Mouse (Mus musculus): ENCODE measurements around the gene Borcs7. TPM values are rescaled to one million over a fixed set of nuclear protein-coding genes. Genes with fewer than 3 reads are reported as not detected.
"Not testable (repeated sequence)": the region's sequence is repeated elsewhere in the genome, so short reads cannot be mapped to it uniquely, and the experiment has no call there.

Borcs7 gene
- total RNA-seq, 2 experiments from 2014 or later: 13.2 to 13.9 TPM

DNA sequence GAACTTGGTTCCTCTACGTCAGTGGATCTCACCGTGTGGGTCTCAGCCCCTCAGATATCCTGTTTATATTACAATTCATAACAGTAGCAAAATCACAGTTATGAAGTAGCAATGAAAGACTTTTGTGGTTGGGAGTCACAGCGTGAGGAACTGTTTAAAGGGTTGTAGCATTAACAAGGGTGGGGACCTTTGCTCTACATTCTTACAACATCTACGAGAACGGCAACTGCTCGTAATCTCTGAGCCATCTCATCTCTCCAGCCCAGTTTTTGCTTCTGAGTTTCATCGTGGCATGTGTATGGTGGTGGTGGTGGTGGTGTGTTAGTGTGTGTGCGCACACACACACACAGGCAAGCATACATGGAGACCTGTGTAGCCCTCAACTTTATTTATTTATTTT lies 24.5 kb downstream of the Borcs7 start:
- no peak for DNase-seq

DNA sequence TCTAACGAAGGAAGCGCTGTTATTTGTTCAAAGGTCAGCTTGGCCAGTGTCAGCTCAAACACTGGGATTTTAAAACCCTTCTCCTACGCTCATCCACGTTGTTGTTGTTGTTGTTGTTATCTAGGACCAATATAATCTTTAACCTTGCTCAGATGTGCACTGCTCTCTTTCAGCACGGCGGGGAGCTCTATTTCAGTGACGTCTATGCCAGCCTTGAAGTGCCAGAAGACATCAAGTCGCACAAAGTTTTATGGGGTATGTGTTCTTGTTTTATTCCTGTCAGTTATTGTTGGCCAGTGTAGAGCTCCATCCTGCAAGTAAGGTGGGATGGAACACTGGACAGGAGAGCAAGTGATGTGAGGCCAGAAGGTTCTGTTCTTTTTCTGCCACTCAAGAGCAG lies 25.3 kb downstream of the Borcs7 start:
- DNase-seq: peak; percentile 49

DNA sequence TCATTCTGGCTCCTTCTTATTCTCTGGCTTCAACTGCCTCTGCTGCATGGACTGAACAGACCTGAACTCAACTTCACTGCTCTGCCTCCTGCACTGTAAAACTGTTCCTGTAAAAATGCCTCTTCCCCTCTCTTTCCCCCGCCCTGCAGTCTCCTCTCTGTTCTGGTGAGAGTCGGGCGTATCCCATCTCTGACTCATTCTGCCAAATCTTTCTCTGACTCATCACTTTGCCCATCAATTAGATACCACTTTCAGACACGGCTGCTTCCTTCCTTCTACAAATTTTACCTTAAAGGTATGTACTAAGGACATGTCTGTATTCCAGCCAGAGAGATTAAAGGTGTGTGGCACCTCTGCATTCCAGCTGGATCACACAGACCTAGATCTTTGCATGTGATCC lies 28.4 kb downstream of the Borcs7 start:
- DNase-seq: no peak

DNA sequence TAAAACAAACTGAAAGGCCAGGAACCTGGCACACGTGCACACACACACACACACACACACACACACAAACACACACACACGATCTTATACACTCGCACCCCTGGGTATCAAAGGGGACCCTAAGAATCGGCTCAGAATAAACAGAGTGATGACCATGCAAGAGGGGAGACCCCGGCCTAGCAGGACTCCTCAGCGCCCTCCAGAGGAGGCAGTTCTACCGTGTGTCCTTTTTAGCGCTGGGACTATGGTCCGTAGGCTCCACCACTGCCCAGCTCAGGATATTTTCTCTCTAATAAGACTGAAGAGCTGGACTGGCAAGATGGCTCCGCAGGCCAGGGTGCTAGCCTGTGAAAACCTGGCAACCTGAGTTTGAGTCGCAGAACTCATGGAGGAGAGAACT lies 34.7 kb downstream of the Borcs7 start:
- DNase-seq: no peak

DNA sequence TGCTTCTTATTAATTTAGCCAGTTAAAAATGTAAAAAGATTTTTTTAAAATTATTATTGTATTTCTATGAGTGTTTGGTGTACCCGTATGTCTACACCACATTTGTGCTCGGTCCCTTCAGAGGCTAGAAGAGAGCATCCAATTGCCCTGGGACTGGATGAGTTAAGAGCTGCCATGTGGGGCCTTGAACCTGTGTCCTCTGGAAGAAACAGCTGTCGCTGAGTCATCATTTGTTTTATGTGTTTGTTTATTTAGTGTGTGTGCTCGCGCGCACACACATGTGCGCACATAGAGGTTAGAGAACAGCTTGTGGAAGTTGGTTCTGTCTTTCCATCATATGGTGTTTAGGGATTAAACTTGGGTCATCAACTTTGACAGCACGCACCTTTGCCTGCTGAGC lies 36.4 kb downstream of the Borcs7 start:
- DNase-seq: no peak

DNA sequence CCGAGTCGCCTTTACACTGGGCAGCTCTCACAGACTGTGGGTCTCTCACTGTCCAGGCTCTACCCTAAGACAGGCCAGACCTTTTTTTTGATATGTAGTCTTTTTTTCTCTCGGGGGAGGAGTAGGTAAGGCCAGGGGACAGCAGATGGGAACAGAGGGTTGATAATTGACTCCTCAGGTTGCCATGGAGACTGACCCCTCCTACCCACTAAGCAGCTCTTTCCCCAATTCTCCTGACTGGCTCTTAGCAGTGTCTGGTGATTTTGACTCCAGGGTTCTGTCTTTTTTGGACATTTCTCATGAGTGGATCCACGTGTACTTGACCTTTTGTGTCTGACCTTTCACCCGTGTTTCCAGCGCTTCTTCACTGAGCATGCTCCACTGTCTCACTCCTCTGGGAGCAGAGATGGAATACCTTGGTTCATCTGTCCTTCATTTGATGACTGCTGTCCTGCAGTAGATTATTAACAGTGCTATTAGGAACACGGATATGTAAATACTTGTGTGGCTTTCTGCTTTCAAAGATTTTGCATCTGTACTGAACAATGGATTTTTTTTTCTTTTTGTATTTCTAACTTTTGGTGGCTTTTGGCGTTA lies 37.5 kb downstream of the Borcs7 start:
- peak; percentile 35 for DNase-seq

DNA sequence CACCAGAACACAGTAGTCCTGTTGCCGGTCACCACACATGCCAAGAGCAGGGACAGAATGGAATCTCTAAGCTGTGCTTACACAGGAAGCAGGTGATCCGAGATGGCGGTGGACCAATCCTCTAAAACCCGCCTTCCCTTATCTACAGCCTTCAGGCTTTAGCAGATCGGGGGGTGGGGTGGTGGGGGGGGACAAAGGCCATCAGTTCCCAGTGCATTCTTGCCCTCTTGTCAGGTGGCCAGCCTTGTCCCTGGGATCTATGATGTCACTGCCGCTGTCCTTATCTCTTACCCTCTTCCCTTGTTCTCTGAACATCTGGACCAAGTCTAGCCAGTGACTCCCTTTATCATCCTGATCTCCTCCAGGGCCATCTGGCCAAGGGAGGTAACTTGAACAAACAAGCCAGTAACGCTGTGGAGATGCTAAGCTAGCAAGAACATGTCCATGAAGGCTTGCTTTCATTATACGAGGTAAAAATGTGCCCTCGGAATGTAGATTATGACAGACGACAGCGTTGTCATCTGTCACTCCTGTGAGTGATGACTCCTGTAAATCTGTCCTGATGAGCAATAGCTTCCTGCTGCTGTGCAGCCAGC lies 38.3 kb downstream of the Borcs7 start:
- DNase-seq: peak; percentile 30

DNA sequence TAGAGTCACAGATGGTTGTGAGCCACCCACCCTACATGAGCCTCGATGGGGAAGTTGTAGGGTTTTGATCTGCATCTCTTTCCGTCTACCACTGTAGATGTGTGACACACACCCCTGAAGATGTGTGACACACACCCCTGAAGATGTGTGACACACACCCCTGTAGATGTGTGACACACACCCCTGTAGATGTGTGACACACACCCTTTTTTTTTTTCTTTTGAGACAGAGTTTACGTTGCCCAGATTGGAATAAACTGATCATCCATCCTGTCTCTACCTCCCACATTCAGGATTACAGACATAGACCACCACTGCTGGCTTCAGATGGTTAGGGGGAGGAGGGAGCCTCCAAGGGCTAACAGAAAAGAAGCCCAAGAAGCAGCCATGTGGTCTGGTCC lies 39.2 kb downstream of the Borcs7 start:
- DNase-seq: no peak

DNA sequence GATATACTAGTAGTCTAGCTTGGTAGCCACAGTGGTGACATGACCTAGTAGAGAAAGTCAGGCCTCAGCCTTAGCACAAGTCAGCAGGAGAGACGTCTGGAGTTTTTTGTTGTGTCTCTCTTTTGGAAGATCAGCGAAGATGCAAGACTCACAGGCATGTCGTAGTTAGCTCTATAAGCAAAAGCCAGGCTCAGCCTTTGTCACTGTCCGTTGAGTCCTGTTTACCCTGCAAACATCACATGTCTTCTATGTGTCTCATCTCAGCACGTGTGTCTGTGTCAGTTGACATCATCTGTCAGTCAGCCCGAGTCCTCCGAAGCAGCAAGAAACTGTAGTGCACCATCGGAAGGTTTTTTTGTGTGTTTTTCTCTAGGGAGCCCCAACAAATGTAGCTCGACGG lies 41.6 kb downstream of the Borcs7 start:
- no peak for DNase-seq

DNA sequence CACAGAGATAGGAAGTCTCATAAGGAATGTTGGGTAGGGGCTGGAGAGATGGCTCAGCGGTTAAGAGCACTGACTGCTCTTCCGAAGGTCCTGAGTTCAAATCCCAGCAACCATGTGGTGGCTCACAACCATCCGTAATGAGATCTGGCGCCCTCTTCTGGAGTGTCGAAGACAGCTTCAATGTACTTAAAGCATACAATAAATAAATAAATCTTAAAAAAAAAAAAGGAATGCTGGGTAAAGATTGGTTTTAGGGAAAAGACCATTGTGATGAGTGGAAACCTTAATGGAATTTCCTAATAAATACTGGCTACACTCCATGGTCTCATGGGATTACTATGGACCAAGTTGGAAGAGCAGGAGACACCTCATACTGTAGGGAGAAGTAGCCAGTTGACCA lies 43.0 kb downstream of the Borcs7 start:
- not testable (repeated sequence) for DNase-seq

DNA sequence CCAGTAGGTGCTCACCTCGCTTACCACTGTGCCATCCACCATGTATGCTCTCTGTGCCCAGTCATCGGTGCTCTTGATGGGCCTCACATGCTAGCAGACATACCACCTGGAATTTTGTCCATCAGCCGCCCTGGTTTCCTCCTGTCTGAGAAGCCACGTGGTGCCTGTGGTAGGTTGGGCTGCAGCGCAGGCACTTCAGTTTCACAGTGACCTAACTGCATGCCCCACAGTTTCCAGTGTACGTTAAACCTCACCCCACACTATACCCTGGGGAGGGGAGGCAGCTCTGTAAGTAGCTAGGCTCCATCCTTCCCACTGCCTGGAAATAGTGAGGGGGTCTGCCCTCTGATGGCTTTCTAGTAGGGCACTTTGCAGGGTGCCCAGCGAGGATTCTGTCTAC lies 43.9 kb downstream of the Borcs7 start:
- DNase-seq: no peak

DNA sequence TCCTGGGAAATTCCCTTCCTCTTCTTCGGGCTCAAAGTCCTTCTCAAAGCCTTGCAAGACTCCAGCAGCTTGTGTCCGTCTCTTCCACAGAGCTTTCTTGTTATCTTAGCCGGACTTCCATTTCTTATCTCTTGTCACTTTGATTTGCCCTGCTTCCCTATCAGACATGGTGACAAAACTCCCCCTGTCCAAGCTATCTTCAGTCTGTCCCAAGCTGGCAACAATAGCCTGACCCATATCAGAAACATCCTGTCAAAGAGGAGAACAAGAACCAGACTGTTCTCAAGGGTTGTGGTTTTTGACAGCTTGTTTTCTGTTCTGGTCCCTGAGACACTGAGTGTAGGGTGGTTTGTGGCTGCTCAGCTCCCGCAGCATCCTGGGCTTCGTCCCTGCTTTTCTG lies 45.5 kb downstream of the Borcs7 start:
- DNase-seq: no peak

DNA sequence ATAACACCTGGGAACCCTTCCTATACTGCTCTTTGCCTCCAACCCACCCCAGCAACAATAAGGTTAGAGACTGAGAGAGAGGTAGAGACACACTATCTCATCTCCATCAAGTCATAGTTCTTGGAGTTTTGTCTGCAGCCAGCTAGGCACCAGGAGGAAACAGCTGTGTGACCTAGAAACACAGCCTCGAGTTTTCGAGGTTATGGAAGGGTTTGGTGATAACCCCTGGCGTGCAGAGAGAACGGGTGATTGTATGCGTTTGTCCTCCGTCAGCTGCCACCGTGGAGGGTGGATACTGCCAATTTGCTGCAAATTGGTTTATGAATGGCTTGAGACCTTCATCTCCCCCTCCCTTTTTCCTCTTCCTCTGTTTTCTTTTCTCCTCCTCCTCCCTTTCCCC lies 47.4 kb downstream of the Borcs7 start:
- no peak for DNase-seq

DNA sequence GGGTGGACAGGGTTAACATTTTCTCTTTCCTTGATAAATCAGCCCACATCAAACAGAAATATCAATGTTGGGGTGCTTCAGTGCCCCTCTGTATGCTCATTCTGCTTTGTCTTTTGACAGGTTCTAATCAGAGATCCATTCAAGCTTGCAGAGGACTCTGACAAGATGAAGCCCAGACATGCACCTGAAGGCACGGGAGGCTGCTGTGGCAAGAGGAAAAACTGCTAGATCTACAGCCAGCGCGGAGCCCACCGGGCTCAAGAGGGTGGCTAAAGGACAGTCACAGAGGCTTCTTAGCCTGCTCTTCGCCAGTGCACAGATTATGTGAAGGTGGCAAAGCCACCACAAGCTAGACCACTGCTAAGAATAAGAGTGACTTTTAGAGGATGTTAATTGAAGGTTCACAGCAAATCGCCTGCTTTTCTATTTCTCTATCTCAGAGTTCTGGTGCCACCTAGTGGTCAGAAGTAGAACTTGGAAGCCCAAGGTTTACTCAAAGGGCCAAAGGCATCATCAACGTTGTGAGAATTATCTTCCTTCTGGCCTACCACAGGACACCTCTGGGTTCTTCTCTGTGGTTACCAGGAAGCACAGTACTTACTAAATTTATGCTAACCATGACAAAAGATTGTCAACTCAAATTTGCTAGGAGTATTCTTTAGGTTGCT lies 50.8 kb downstream of the Borcs7 start:
- DNase-seq: peak; percentile 79

DNA sequence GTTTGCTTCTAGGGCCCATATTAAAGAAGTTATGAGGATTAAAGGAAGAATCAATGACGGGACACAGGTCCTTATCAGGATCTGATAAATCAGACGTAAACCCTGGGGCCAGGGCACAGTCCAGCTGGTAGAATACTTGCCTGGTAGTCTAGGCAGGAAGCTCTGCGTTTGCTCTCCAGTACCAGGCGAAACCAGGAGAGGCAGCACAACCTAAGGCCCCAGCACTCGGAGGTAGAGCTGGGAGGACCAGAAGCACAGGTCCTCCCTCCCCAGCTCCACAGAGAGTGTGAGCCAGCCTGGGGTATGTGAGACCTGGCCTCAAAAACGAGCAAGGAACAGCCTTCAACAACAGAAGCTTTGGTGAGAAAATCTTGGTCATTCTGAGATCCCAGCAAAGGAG lies 51.9 kb downstream of the Borcs7 start:
- no peak for DNase-seq

DNA sequence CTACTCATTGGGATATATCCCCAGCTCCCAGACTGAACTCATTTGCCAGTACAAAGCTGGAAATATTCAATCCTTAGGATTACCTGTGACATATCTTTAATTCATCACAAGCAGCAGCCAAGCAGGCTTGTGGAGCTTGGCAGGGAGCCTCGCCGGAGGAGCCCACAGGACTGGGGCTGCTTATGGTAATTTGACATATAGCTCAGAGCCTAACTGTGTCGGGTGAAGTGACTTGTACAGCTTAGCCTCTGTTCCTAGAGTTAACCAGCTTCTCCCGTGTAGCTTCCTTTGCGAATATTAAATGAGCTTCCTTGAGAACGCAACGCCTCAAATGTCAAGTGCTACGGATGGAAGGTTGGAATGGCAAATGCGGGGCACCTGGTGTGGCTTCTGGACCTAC lies 55.0 kb downstream of the Borcs7 start:
- DNase-seq: no peak

DNA sequence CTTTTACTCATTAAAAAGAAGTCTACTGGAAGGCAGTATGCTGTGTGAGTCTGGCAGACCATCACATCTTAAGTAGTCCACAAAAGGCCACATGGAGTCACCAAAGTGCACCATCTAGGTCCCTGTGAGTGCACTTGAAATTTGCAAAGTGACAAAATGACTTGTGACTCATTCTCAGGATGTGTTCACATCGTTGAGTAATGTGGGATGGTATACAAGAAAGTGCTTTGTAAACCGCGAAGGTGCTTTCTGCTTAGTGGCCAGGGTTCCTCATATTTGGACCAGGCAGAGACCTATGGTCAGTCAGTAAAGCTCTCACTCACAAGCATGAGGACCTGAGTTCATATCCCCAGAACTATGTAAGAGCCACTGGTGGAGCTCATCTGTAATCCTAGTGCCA lies 58.1 kb downstream of the Borcs7 start:
- no peak for DNase-seq

DNA sequence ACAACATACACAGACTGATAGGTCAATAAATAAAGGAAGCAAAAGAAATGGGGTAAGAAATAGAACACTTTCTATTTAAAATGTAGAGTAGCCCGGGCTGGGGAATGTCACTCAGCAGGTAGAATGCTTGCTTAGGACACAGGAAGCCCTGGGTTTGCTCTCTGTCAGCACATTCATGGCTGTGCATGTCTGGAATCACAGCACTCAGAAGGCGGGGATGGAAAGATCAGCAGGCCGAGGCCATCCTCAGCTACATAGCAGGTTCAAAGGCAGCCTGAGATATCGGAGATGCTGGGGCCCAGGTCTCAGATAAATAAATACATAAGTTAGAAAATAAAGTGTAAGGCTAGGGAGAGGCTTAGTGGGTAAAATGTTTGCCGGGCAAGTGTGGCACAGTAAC lies 62.5 kb downstream of the Borcs7 start:
- DNase-seq: no peak

Other genes starting within 250 kb of the Borcs7 start
- gene Trim8, start 188.2 kb upstream of the Borcs7 start, total RNA-seq (2021): 10 to 100 TPM; 37.9 to 41.6 TPM
- 10 to 100 TPM; 41.7 to 43.0 TPM for gene Arl3, start 116.7 kb upstream of the Borcs7 start, total RNA-seq (2021)
- gene Sfxn2, start 116.5 kb upstream of the Borcs7 start, total RNA-seq (2021): 10 to 100 TPM; 11.2 to 16.4 TPM
- 100 to 1,000 TPM; 122 to 123 TPM for gene Wbp1l, start 90.8 kb upstream of the Borcs7 start, total RNA-seq (2021)
- 1 to 10 TPM; 1.3 to 9.6 TPM for gene Cyp17a1, start 16.7 kb upstream of the Borcs7 start, total RNA-seq (2021)
- gene As3mt, start 17.6 kb downstream of the Borcs7 start, total RNA-seq (2021): 10 to 100 TPM; 55.2 to 62.9 TPM
- gene Cnnm2, start 71.7 kb downstream of the Borcs7 start, total RNA-seq (2021): 10 to 100 TPM; 13.2 to 23.4 TPM